Mouse (Mus musculus) gastrocnemius, adult 2 months (tissue): ENCODE measurements at regions not wholly inside any gene's neighbourhood (a gene's known extent, or its start where the extent isn't known, plus 50 kb on each side); places are given as distances from the start of the nearest gene placed in this dataset.

ENCODE experiments used
- DNase-seq: peaks from one replicate; pipeline ENCODE4 v3.0.0; 2022
- H3K27ac ChIP-seq: fragments of 200-600 bp; 2 replicates; pipeline ENCODE4 v1.8.1; 2022; ENCODE audit warnings: mild to moderate bottlenecking
- H3K4me3 ChIP-seq: fragments of 200-600 bp; 2 replicates; pipeline ENCODE4 v1.8.1; 2022; ENCODE audit warnings: mild to moderate bottlenecking, moderate library complexity
- CTCF ChIP-seq: fragments of 200-600 bp; IDR thresholded peaks from 2 replicates; pipeline ENCODE4 v1.8.1; 2022; ENCODE audit warnings: antibody characterized with exemption, mild to moderate bottlenecking, moderate library complexity
- intact Hi-C: fragments of 180-260 bp; cut with DNase I; formaldehyde crosslinking; loops from one replicate; pipeline ENCODE4 v1.15.1; 2025

DNA sequence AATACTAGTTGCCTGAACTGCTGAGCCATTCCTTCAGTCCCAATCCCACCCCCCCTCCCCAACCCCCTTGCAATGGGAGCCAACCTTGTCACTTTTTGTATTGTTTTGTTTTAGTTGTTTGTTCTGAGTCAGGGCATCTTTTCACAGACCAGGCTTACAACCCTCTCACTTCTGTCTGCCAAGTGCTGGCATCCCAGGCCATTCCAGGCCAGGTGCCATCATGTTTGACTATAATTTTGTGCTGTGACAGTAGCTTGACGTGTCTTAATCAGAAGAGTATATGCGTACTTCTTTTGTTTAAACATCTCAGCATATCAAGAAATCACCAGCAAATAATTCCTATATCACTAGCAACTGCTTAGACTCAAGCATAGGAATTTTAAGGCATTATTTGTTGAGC, 117.0 kb upstream of the Ccdc54 start:
- no peak for TF ChIP-seq CTCF
- intact Hi-C loops = no loop called here
- Histone ChIP-seq H3K4me3 (no peak overlapping the region), H3K27ac (no peak overlapping the region)
- no peak for DNase-seq

DNA sequence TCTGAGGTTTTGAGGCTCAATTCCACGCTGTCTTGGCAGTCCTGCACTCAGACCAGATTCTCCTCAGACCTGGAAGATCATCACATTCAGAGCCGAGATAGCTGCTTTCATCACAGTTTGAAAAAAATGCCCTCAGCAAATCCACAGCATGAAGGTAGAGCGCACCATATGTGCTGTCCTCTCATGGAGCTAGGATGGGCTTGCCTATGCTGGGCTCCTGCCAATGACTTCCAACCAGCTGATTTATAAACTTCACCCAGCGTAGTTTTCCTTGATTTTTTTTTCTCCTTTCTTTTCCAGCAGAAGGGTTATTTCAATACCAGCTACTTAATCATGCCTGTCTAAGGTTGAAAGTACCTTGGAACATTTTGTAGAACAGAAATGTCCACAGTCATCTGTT, 115.0 kb upstream of the Ccdc54 start:
- intact Hi-C loops = no loop called here
- Histone ChIP-seq H3K27ac (no peak overlapping the region), H3K4me3 (no peak overlapping the region)
- no peak for TF ChIP-seq CTCF
- no peak for DNase-seq

GRCm38 (mm10) chr16:50700811-50701517, 110.0 kb upstream of the Ccdc54 start:
- no peak for DNase-seq
- no peak overlapping the region for H3K4me3 ChIP-seq
- intact Hi-C loops = no loop called here
- no peak overlapping the region for H3K27ac ChIP-seq
- TF ChIP-seq CTCF = no peak

DNA sequence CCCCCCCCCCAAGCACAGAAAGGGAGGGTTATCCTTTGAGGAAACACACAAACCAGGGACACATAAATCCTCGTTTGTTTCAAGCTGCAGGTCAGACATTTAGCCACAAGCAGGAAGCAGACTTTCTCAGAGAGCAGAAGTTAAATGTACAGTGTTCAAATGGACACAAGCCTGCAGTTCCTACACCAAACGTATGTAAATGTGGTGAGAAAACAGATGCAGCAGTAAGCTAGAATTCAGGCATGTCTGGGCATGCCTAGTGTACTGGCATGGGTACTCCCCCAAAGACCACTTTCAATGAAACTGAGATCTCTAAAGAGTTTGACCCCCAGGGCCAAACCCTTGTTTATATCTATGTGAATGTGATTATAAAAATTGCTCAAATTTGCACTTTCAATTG, 109.2 kb upstream of the Ccdc54 start:
- TF ChIP-seq CTCF = no peak
- no peak overlapping the region for H3K4me3 ChIP-seq
- intact Hi-C loops = no loop called here
- no peak for DNase-seq
- H3K27ac ChIP-seq = no peak overlapping the region

DNA sequence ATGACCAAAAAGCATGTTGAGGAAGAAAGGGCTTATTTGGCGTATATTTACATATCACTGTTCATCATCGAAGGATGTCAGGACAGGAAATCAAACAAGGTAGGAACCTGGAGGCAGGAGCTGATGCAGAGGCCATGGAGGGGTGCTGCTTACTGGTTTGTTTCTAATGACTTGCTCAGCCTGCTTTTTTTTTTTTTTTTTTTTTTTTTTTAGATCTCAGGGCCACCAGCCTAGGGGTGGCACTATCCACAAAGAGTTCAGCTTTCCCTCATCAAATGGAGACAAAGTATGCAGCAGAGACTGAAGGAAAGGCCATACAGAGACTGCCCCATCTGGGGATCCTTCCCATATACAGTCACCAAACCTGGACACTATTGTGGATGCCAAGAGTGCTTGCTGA, 106.8 kb upstream of the Ccdc54 start:
- H3K27ac ChIP-seq = no peak overlapping the region
- no peak overlapping the region for H3K4me3 ChIP-seq
- TF ChIP-seq CTCF = no peak
- intact Hi-C loops = no loop called here
- DNase-seq = no peak

- Histone ChIP-seq H3K4me3 (no peak overlapping the region), H3K27ac (no peak overlapping the region)
- DNase-seq = no peak
- TF ChIP-seq CTCF = no peak
- intact Hi-C loops = no loop called here
Observed at GRCm38 (mm10) chr16:50696052-50696451, 105.1 kb upstream of the Ccdc54 start.

- DNase-seq = no peak
- Histone ChIP-seq H3K4me3 (no peak overlapping the region), H3K27ac (no peak overlapping the region)
- no peak for TF ChIP-seq CTCF
- intact Hi-C loops = no loop called here
Observed at GRCm38 (mm10) chr16:50694045-50694444, 103.1 kb upstream of the Ccdc54 start.

GRCm38 (mm10) chr16:50690818-50691217, 99.9 kb upstream of the Ccdc54 start:
- DNase-seq = no peak
- intact Hi-C loops = no loop called here
- TF ChIP-seq CTCF = no peak
- Histone ChIP-seq H3K4me3 (no peak overlapping the region), H3K27ac (no peak overlapping the region)

DNA sequence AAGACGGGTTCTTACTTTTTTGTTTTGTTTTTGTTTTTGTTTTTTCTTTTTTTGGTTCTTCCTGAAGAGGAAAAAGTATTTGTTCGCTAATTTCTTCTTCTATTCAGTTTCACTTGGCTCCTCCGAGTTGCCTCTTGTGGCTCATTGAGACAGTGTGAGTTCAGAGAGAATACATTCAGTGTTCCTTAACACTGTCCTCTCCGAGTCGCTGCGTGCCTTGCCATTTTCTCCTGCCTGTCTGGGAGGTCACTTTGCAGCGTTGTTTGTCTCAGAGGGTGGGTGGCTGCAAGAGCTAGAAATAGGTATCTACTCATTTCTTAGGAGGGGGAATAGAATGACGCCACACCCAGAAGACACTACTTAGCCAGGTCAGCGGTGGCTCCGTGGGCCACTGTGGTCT, 98.6 kb upstream of the Ccdc54 start:
- Histone ChIP-seq H3K27ac (no peak overlapping the region), H3K4me3 (peak overlapping the region; percentile 65)
- intact Hi-C loops = no loop called here
- no peak for DNase-seq
- no peak for TF ChIP-seq CTCF

DNA sequence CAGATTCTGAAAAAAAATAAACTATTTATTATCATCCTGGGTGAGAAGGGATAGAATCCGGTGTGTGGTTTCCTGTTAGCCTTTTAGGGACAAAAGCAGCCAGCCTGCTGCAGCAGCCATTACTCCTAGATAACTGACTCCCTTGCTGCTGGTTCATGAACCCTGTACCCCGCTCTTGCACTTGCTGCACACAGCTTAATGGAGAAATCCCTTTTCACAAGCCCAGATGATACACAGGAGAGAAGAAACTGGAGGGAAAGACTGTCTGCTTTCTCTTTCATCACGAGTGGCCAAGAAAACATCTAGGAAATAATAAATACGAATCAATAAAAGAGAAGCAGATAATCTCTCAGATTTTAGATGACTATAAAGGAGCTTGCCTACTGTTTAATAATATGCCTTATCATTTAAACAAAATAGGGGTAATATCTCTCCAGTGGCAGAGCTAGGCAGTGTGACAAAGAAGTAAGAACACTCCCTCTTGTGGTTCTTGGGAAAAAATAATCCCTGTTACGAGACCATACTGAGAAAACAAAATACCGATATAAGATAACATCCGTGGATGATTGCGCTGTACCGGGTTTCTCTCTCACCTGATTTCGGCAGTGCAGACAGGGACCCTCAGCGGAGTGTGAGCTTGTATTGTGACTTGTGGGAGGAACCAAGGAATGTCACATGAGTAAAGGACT, 98.0 kb upstream of the Ccdc54 start:
- Histone ChIP-seq H3K4me3 (peak overlapping the region; percentile 65), H3K27ac (no peak overlapping the region)
- peak; percentile 37 for TF ChIP-seq CTCF
- intact Hi-C loops = no loop called here
- DNase-seq = no peak

DNA sequence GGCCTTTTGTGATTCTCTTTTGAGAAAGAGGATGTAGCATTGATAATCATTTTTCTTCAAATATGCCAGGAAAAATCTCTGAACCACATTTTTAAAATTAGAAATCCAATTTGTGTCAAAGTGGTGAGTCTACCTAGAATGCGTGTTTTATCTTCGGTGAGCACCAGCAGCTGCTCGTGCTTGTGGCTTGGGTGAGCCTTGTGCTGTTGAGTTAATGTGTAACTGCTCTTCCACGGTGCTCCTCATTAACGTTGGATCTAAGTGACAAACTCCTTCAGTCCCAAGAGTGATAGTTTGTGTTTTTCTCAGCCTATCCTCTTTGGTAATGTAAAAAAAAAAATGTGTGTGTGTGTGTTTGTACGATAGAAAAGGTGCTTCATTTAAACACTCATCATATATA, 88.7 kb upstream of the Ccdc54 start:
- intact Hi-C loops = loop anchor here (10.0 kb wide), 1 partner anchor 145 kb away; no protein-coding TSS in a partner anchor
- DNase-seq = no peak
- no peak overlapping the region for H3K4me3 ChIP-seq
- TF ChIP-seq CTCF = no peak
- no peak overlapping the region for H3K27ac ChIP-seq

GRCm38 (mm10) chr16:50673339-50673738, 82.4 kb upstream of the Ccdc54 start:
- no peak for TF ChIP-seq CTCF
- intact Hi-C loops = loop anchor here (10.0 kb wide), 1 partner anchor 139 kb away; no protein-coding TSS in a partner anchor
- DNase-seq = no peak
- Histone ChIP-seq H3K4me3 (no peak overlapping the region), H3K27ac (no peak overlapping the region)

DNA sequence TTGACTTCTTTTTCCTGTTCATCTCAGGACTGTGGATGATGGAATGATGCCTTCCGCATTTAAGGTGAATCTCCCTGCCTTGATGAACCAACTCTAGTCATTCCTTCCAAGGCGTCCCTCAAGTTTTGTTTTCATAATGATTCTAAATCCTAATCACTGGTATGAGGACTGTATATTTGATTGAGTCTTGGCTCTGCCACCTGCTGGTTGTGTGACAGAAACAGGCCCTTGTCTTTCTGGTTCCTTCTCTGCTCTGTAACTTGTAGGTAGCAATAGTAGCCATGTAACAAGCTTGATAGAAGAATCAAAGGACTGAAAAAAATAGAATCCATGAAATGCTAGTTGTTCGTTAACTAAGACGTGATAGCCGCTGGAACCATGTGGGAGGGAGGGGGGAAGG, 81.8 kb upstream of the Ccdc54 start:
- intact Hi-C loops = loop anchor here (10.0 kb wide), 1 partner anchor 138 kb away; no protein-coding TSS in a partner anchor
- no peak for DNase-seq
- TF ChIP-seq CTCF = peak; percentile 23; the same call in 1 of the 2 replicates
- no peak overlapping the region for H3K27ac ChIP-seq
- no peak overlapping the region for H3K4me3 ChIP-seq
